Mouse (Mus musculus): Measurements from ENCODE around the gene Kpnb1. TPM values are rescaled to one million over a fixed set of nuclear protein-coding genes. Genes with fewer than 3 reads are reported as not detected.

Kpnb1 gene
- total RNA-seq, 1 experiment from 2014 or later = 123 TPM

Small RNAs within 50 kb of the gene (microRNA-seq; reads per million reads assigned to microRNA genes)
- 0 to 1.5 reads per million in 2 experiments for gene Mir7235

Other genes starting within 250 kb of the Kpnb1 start
- gene Pnpo, start 243.9 kb downstream of the Kpnb1 start, total RNA-seq (2021) = 28.3 and 31.9 TPM in 2 replicates
- 15.5 and 18.3 TPM in 2 replicates for gene Sp2, start 204.9 kb downstream of the Kpnb1 start, total RNA-seq (2021)
- 0.22 and 0.30 TPM in 2 replicates for gene Sp6, start 174.5 kb downstream of the Kpnb1 start, total RNA-seq (2021)
- gene Scrn2, start 157.9 kb downstream of the Kpnb1 start, total RNA-seq (2021) = 15.9 and 18.3 TPM in 2 replicates
- gene Lrrc46, start 146.5 kb downstream of the Kpnb1 start, total RNA-seq (2021) = 0.93 and 0.94 TPM in 2 replicates
- gene Mrpl10, start 146.3 kb downstream of the Kpnb1 start, total RNA-seq (2021) = 124 and 130 TPM in 2 replicates
- 8.0 and 10.1 TPM in 2 replicates for gene Osbpl7, start 137.3 kb downstream of the Kpnb1 start, total RNA-seq (2021)
- gene Tbx21, start 72.5 kb downstream of the Kpnb1 start, total RNA-seq (2021) = 0.33 and 0.56 TPM in 2 replicates
- 17.6 and 22.9 TPM in 2 replicates for gene Tbkbp1, start 36.4 kb downstream of the Kpnb1 start, total RNA-seq (2021)
- 73.2 and 74.2 TPM in 2 replicates for gene Npepps, start 92.8 kb upstream of the Kpnb1 start, total RNA-seq (2021)
- gene Mrpl45, start 127.8 kb upstream of the Kpnb1 start, total RNA-seq (2021) = 43.5 and 46.0 TPM in 2 replicates
- 2.8 and 3.3 TPM in 2 replicates for gene Gpr179, start 164.2 kb upstream of the Kpnb1 start, total RNA-seq (2021)
- gene Socs7, start 174.7 kb upstream of the Kpnb1 start, total RNA-seq (2021) = 18.3 TPM in 2 replicates
- 31.4 and 32.8 TPM in 2 replicates for gene Arhgap23, start 227.7 kb upstream of the Kpnb1 start, total RNA-seq (2021)

All from adrenal gland, postnatal 14 days (tissue).